Mouse (Mus musculus): Measurements from ENCODE around the gene Bin2. TPM values are rescaled to one million over a fixed set of nuclear protein-coding genes. Genes with fewer than 3 reads are reported as not detected.
A peak's percentile ranks its signal among the peaks of the same experiment; 100 is the strongest.
"Not testable (repeated sequence)": the region's sequence is repeated elsewhere in the genome, so short reads cannot be mapped to it uniquely, and the experiment has no call there.

Gene Bin2
- polyA plus RNA-seq, 1 experiment from 2014 or later, result 2.4 TPM

DNA sequence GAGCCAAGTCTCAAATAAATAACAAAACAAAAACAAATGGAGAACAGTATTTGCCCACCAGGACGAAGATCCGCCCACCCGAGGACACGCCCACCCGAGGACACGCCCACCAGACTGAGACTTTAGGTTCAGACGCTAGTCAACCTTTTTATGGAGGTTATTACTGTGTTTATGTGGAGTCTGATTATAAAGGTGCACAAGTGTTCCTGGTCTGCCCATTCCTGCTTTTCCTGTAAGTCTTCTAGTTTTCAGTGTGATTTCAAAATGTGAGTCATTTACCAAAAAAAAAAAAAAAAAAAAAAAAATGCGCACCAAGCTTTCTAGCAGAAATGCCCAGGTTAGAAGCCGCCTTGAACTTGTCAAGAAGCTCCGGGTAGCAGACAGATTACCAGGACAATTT lies 42.1 kb downstream of the Bin2 start:
- Histone ChIP-seq H3K9ac (no peak overlapping the region), H3K27ac (no peak overlapping the region), H3K9me3 (no peaks in the 10 kb centered on the region), H3K27me3 (0 out of 2 replicates have a peak, but pooled peaks cover 12% of the 10 kb centered on the region), H3K36me3 (peaks cover under 1% of the 10 kb centered on the region; the same call in 1 of the 2 replicates), H3K4me2 (no peak overlapping the region), H3K4me3 (no peak overlapping the region), H3K4me1 (replicated peaks) (peaks cover 7% of the 10 kb centered on the region)
- no peak for ATAC-seq (ENCODE audit: low FRiP score)
- 14% methylated on average over 10 of the region's 10 CpGs for WGBS

DNA sequence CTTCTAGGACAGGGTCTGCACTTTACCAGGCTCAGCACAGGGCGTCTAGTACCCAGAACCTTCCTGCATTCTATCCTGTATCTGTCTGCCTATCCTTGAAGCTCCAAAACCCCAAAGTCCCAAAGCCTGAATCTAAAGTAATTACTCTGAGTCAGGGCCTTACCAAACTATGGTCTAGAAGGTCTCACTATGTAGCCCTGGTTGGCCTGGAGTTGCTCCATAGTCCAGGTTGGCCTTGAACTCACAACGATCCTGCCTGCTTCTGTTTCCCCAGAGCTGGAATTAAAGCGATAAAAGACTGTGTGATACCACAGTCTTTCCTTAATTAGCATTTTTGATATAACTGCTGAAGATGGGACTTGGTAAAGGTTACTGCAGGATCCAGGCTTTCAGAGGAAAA lies 44.9 kb downstream of the Bin2 start:
- Histone ChIP-seq H3K4me1 (replicated peaks) (peaks cover 7% of the 10 kb centered on the region), H3K9ac (no peak overlapping the region), H3K9me3 (no peaks in the 10 kb centered on the region), H3K4me3 (no peak overlapping the region), H3K27me3 (0 out of 2 replicates have a peak, but pooled peaks cover 5% of the 10 kb centered on the region), H3K4me2 (no peak overlapping the region), H3K27ac (no peak overlapping the region), H3K36me3 (peaks cover 27% of the 10 kb centered on the region)
- 91% methylated on average over 3 of the region's 3 CpGs for WGBS
- no peak for ATAC-seq (ENCODE audit: low FRiP score)

DNA sequence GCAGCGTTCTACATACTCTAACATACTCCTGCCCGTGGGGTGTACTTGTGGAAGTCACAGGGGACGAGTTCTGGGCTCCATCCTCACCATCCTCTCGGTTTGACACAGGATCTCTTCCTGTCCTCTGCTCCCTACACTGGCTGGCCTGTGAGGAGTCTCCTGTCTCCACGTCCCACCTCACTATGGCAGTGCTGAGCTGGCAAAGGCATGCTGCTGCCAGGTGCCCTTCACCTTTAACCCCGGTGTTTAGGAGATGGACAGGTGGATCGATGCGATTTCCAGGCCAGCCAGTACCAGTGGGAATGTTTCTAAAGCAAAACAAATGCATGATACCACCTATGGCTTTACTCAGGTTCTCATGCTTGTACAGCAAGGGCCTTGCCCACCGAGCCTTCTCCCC lies 45.6 kb downstream of the Bin2 start:
- H3K27ac ChIP-seq, result no peak overlapping the region
- peaks cover 7% of the 10 kb centered on the region for H3K4me1 ChIP-seq (replicated peaks)
- H3K36me3 ChIP-seq, result peaks cover 34% of the 10 kb centered on the region
- no peak overlapping the region for H3K4me3 ChIP-seq
- 0 out of 2 replicates have a peak, but pooled peaks cover 5% of the 10 kb centered on the region for H3K27me3 ChIP-seq
- WGBS, result 89% methylated on average over 9 of the region's 9 CpGs
- no peak for ATAC-seq (ENCODE audit: low FRiP score)
- H3K9ac ChIP-seq, result no peak overlapping the region; the same call in 1 of the 2 replicates
- H3K4me2 ChIP-seq, result no peak overlapping the region
- no peaks in the 10 kb centered on the region for H3K9me3 ChIP-seq

DNA sequence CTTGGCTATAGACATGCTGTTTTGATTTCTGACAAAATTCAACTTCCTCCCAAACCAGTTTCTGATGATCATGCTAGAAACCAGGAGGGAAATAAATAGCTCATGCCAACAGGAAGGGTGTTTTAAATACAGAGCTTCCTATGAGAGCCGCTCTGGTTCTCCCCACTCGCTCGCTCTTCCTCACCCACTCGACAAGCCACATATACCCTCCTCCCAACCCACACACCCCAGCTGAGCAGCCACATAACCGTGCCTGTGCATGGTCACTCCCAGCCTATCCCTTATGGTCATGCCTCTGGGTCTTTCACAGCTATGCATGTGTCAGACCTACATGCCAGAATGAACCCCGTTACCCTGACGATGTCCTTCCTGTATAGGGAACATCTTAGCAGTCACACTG lies 47.2 kb downstream of the Bin2 start:
- no peak for ATAC-seq (ENCODE audit: low FRiP score)
- Histone ChIP-seq H3K4me2 (no peak overlapping the region), H3K27me3 (no peaks in the 10 kb centered on the region), H3K36me3 (peaks cover 48% of the 10 kb centered on the region), H3K27ac (no peak overlapping the region), H3K9me3 (no peaks in the 10 kb centered on the region), H3K4me1 (replicated peaks) (peaks cover under 1% of the 10 kb centered on the region; the same call in 1 of the 2 replicates), H3K9ac (no peak overlapping the region), H3K4me3 (no peak overlapping the region)
- WGBS, result 80% methylated on average over 7 of the region's 7 CpGs

DNA sequence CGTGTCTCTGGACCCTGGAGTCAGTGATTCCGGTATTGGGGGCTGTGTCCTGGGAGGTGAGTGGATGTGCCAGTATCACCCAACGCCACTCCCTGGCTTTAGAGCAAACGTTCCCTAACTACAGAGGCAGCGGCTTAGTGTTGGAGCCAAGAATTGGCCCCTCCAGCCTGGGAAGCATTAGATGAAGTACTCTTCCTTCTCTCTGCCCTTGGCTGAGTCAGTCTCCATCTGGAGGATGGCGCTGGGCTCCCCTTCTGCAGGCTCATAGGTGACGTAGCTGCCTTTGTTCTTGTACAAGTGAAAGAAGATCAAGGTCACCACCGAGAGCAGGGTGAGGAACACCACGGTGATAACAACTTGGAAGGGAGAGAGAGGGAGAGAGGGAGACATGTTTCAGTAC lies 47.7 kb downstream of the Bin2 start:
- not testable (repeated sequence) for ATAC-seq (ENCODE audit: low FRiP score)
- WGBS, result 87% methylated on average over 9 of the region's 9 CpGs

DNA sequence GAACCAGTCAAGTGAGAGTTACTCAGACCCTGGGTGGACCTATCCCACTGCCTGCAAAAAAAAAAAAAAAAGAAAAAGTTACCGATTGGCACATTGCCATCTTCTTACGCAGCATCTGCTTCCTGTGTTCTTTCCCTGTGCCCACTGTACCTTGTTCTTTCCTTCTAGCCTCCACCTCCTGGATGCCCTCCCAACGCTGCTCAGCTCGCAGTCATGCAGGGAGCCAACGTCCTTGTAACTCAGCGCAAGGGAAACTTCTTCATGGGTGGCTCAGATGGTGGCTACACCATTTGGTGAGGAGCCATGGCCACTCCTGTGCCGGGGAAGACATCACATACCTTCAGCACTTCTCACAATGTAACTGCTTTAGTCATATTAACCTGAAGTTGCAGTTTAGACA lies 50.2 kb downstream of the Bin2 start:
- peaks cover 48% of the 10 kb centered on the region for H3K36me3 ChIP-seq
- no peak for ATAC-seq (ENCODE audit: low FRiP score)
- H3K4me1 ChIP-seq (replicated peaks), result peaks cover 15% of the 10 kb centered on the region
- H3K9me3 ChIP-seq, result no peaks in the 10 kb centered on the region
- H3K4me2 ChIP-seq, result no peak overlapping the region
- H3K27me3 ChIP-seq, result no peaks in the 10 kb centered on the region
- no peak overlapping the region for H3K27ac ChIP-seq
- no peak overlapping the region for H3K9ac ChIP-seq
- WGBS, result 90% methylated on average over 7 of the region's 7 CpGs
- H3K4me3 ChIP-seq, result no peak overlapping the region

More for the DNA sequence above, 47.7 kb downstream of the Bin2 start:
- not testable (repeated sequence) for H3K4me1 ChIP-seq (replicated peaks); H3K27me3 ChIP-seq; H3K4me3 ChIP-seq; H3K9ac ChIP-seq; H3K4me2 ChIP-seq; H3K9me3 ChIP-seq; H3K27ac ChIP-seq
- H3K36me3 ChIP-seq, result peaks cover 48% of the 10 kb centered on the region

DNA sequence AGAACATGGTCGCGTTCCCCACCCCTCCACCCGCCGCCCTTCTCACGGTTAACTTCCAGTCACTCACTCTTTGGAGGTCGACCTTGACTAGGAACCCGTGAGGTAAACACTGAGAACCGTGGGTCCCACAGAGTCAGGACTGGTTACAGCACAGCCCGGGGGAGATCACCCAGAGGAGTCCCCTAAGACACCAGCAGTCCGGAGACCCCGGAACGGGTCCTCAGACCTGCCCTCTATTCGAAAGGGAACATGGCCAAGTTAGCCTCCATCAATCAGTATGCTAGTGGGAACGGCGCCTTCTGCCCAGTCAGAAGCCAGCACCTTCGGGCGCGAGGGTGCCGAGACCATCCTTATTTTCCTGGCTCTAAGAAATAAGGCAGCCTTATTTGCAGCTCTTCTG lies 53.1 kb downstream of the Bin2 start:
- Histone ChIP-seq H3K27me3 (no peaks in the 10 kb centered on the region), H3K36me3 (peaks cover 37% of the 10 kb centered on the region), H3K9ac (peak overlapping the region; percentile 84), H3K9me3 (no peaks in the 10 kb centered on the region), H3K4me3 (peak overlapping the region; percentile 62), H3K4me2 (peak overlapping the region; percentile 88), H3K27ac (peak overlapping the region; percentile 95), H3K4me1 (replicated peaks) (peaks cover 25% of the 10 kb centered on the region)
- under 1% methylated on average over 19 of the region's 19 CpGs for WGBS
- peak; percentile 46 for ATAC-seq (ENCODE audit: low FRiP score)

DNA sequence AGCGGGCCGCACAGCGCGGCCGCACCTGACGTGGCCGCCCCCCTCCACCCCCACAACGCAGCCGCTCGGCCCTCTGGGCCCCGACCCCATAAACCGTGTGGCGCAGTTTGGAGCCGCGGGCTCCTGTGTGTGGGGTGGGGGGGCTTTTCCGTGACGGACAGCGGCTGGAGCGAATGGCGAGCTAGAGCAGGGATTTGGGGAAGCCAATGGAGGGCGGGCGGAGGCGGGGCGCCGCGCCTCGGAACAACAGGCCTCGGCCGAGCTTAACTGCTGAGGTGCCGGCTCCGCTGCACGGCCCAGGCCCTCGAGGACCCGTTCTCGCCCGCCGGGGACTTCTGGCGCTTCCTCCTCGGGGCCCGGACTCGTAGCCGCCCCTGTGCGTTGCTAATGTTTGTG lies 53.5 kb downstream of the Bin2 start:
- ATAC-seq (ENCODE audit: low FRiP score), result peak; percentile 87
- H3K4me2 ChIP-seq, result peak overlapping the region; percentile 88
- peak overlapping the region; percentile 84 for H3K9ac ChIP-seq
- peak overlapping the region; percentile 95 for H3K27ac ChIP-seq
- no peaks in the 10 kb centered on the region for H3K27me3 ChIP-seq
- H3K4me3 ChIP-seq, result peak overlapping the region; percentile 62
- no peaks in the 10 kb centered on the region for H3K9me3 ChIP-seq
- H3K36me3 ChIP-seq, result peaks cover 34% of the 10 kb centered on the region
- H3K4me1 ChIP-seq (replicated peaks), result peaks cover 25% of the 10 kb centered on the region
- WGBS, result under 1% methylated on average over 41 of the region's 43 CpGs

DNA sequence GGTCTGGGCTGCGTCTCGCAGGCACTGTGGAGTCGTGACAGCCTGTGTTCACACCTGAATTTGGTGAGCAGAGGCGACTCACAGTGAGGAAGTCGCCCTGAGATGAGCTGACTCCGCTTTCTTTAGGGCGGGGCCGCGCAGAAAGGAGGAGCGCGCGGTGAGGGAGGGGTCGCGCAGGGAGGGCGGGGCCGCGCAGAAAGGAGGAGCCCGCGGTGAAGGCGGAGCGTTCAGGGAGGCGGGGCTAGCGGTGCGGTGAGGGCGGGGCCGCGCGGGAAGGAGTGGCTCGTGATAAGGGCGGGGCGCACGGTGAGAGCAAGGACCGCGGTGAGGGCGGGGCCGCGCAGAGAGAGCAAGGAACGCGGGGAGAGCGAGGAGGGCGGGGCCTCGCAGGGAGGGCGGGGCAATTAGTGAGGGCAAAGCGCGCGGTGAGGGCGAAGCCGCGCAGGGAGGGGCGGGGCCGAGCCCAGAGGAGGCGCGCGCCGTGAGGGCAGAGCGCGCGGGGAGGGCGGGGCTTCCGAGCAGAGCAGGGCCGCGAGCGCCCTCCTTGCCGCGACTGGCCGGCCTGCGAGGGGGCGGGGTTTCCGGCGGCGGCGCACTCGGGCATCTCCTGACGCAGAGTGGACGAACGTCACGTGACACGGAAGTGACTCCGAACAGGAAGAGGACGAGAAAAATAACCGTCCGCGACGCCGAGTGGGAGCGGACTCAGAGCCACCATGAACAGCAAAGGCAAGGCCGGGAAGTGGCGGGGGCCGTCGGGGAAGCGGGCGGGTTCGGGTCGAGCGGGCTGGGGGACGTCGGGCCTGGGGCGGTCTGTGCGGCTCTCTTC lies 54.1 kb downstream of the Bin2 start, which contains the start of gene Dazap2:
Gene Dazap2, plus strand, starts transcription at position 354 of the 829 bp plus-strand sequence.
- Histone ChIP-seq H3K9ac (peak within 1 kb of the TSS; percentile 84), H3K4me3 (peak within 1 kb of the TSS; percentile 62), H3K36me3 (peaks cover 28% of the 10 kb centered on the region), H3K4me1 (replicated peaks) (peaks cover 25% of the 10 kb centered on the region), H3K9me3 (no peaks in the 10 kb centered on the region), H3K4me2 (peak within 1 kb of the TSS; percentile 88), H3K27ac (peak within 1 kb of the TSS; percentile 95), H3K27me3 (no peaks in the 10 kb centered on the region)
- under 1% methylated on average over 84 of the region's 99 CpGs for WGBS
- peak; percentile 85 for ATAC-seq (ENCODE audit: low FRiP score)

DNA sequence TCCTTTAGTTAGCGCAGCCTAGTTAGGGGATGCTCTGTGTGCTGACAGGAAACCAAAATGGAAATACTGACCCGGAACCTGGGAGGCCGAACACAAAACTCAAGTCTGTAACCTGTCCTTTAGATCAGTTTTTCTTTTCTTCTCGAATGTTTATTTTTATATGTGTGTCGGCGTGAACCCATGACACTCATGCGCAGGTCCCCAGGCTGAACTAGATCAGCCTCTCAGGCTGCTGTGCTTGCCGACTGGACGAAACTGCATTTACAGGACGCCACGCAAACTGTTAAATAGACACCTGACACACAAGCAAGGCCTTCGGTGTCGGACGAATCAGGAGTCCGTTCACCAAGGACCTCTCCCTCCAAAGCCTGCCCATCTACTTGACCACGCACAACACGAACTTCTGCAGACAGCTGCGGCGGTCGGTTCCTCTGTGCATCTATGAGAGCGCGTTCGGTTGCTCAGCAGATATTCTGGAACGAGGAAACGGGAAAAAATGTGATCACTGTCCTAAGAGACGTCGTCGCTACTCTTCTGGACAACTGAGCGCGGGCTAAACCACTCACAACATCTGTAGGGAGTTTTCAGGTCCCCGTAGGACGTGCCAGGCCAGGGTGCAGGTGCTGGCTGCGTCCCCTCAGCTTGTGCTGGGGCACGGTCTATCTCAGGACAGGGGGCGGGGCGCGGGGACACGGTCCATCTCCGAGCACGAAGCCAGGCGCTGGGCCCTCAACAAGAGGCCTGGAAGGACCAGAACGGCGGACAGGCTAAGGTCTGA lies 54.9 kb downstream of the Bin2 start:
- Histone ChIP-seq H3K27ac (peak overlapping the region; percentile 95), H3K9me3 (no peaks in the 10 kb centered on the region), H3K4me3 (peak overlapping the region; percentile 62), H3K4me1 (replicated peaks) (peaks cover 25% of the 10 kb centered on the region), H3K4me2 (peak overlapping the region; percentile 63), H3K27me3 (no peaks in the 10 kb centered on the region), H3K9ac (peak overlapping the region; percentile 84), H3K36me3 (peaks cover 20% of the 10 kb centered on the region)
- no peak; the same call in 1 of the 2 replicates for ATAC-seq (ENCODE audit: low FRiP score)
- 10% methylated on average over 43 of the region's 43 CpGs for WGBS

DNA sequence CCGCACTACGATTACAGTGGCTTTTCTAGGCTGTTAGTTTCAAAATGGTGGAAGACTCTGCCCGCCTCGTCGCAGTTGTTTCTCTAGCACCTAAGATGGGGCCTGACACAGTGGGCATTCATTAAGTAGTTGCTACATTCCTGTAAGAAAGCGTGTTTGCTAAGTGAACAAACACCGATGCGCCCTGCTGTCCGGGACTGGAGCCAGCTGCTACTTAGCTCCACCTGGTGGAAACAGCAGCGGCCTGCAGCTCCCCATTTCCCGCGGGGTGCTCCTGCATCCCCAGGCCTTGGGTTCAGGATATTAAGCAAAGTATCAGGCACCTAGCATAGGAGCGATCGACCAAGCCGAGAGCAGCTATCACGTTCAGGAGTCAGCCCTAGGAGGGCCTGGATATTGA lies 55.8 kb downstream of the Bin2 start:
- Histone ChIP-seq H3K27ac (0 out of 2 replicates have a peak overlapping the region, but pooled peaks have one; percentile 6), H3K4me1 (replicated peaks) (peaks cover 25% of the 10 kb centered on the region), H3K9me3 (no peaks in the 10 kb centered on the region), H3K4me2 (peak overlapping the region; percentile 63), H3K27me3 (no peaks in the 10 kb centered on the region), H3K36me3 (peaks cover 12% of the 10 kb centered on the region), H3K4me3 (peak overlapping the region; percentile 15; the same call in 1 of the 2 replicates), H3K9ac (no peak overlapping the region)
- ATAC-seq (ENCODE audit: low FRiP score), result no peak
- WGBS, result 8% methylated on average over 16 of the region's 16 CpGs

DNA sequence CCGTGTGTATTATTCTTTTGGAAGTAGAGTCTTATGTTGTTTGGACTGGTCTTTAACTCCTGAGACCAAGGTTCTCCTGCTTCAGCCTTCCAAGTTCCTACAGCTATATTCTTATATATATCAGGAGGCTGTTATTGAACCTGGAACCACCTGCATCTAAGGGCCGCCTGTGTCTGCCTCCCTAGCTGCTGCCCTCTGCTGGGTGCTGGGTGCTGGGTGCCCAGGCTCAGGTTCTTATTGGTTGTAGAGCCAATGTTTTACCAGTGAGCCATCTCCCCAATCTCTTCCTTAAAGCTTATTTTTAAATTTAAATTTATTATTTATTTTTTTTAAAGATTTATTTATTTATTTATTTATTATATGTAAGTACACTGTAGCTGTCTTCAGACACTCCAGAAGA lies 56.9 kb downstream of the Bin2 start:
- H3K36me3 ChIP-seq, result peaks cover under 1% of the 10 kb centered on the region
- no peak overlapping the region for H3K27ac ChIP-seq
- H3K9me3 ChIP-seq, result no peaks in the 10 kb centered on the region
- no peak for ATAC-seq (ENCODE audit: low FRiP score)
- no peak overlapping the region for H3K4me3 ChIP-seq
- H3K27me3 ChIP-seq, result no peaks in the 10 kb centered on the region
- WGBS, result 76% methylated on average over 2 of the region's 2 CpGs
- peaks cover 25% of the 10 kb centered on the region for H3K4me1 ChIP-seq (replicated peaks)
- H3K4me2 ChIP-seq, result no peak overlapping the region
- H3K9ac ChIP-seq, result no peak overlapping the region

Measured in hindbrain, embryonic 13.5 days (tissue).